Mouse (Mus musculus): Measurements from ENCODE around the gene Tns1. TPM values are rescaled to one million over a fixed set of nuclear protein-coding genes. Genes with fewer than 3 reads are reported as not detected.

The Tns1 gene
- polyA plus RNA-seq, 1 experiment from 2014 or later = 15.5 TPM

DNA sequence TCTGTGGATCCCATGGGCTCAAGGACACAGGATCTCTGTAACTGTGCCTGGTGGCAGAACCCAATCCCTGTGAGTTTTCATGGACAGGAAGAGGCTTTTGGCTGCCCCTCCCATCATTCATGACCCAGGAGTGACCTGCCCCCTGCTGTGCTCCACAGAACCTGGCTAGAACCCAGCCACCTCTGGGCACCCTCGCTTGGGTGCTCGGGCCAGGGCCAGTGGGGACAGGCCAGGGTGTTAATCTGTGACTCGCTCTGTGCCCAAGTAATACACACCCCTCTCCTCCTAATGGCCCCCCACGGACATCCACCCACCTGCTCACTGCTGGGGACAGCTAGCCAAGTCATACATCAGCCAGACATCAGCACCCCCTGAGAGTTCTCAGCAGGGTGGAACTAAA is 65.9 kb downstream of the Tns1 start:
- 79% methylated on average over 4 of the region's 4 CpGs for WGBS
- ATAC-seq (ENCODE audit: low FRiP score) (no peak), DNase-seq (ENCODE audit: low spot score) (no peak)
- no peak overlapping the region for H3K9ac ChIP-seq
- no peaks in the 10 kb centered on the region for H3K4me1 ChIP-seq (replicated peaks; ENCODE audit: control insufficient read depth, insufficient read depth, low read length)
- H3K4me3 ChIP-seq (replicated peaks; ENCODE audit: low read length) = no peak overlapping the region
- H3K9me3 ChIP-seq (ENCODE audit: control insufficient read depth, low read length) = no peaks in the 10 kb centered on the region
- no peaks in the 10 kb centered on the region for H3K36me3 ChIP-seq (replicated peaks; ENCODE audit: control insufficient read depth, insufficient read depth)
- H3K27me3 ChIP-seq (ENCODE audit: control insufficient read depth, insufficient read depth, low read length) = no peaks in the 10 kb centered on the region
- no peak overlapping the region for H3K4me2 ChIP-seq (replicated peaks)
- no peak overlapping the region for H3K27ac ChIP-seq

DNA sequence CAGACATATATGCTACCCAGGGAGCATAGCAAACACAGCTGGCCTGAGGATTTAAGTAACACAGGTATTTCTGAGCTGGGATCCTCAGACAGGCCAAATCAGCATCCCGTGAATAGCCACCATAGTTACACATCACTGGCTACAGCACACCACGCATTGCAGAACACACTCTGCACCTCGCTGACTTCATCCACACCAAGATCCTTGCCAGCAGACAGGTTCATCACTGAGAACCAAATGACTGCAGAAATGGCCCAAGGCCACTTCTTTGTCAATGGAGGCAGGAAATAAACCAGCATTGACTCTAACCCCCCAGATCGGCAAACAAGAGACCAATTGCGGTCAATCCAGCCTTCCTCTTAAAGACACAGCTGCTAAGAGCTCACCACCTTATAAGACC is 66.7 kb downstream of the Tns1 start:
- Histone ChIP-seq H3K4me2 (replicated peaks) (no peak overlapping the region), H3K4me3 (replicated peaks; ENCODE audit: low read length) (no peak overlapping the region), H3K9ac (no peak overlapping the region), H3K4me1 (replicated peaks; ENCODE audit: control insufficient read depth, insufficient read depth, low read length) (no peaks in the 10 kb centered on the region), H3K9me3 (ENCODE audit: control insufficient read depth, low read length) (no peaks in the 10 kb centered on the region), H3K36me3 (replicated peaks; ENCODE audit: control insufficient read depth, insufficient read depth) (no peaks in the 10 kb centered on the region), H3K27me3 (ENCODE audit: control insufficient read depth, insufficient read depth, low read length) (no peaks in the 10 kb centered on the region), H3K27ac (no peak overlapping the region)
- no peak for DNase-seq (ENCODE audit: low spot score)
- ATAC-seq (ENCODE audit: low FRiP score) = no peak
- WGBS = 82% methylated on average over 5 of the region's 5 CpGs

DNA sequence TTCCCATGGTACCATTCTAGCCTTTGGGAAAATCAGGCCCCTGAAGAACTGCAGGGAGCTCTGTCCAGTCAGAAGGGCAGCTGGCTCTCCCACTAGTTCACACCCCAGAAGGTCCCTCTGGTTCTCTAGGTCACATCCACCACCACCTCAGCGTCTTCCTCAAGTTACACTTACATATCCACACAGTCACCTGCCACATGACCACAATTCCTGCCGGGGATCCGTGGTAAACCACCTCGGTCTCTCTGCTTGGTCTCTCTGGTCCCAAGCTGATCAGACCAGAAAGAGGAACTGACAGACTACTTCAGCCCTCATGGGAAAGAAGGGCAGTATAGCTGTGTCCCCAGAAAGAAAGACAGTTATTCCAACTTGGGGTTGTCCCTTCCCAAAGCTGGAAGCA is 68.7 kb downstream of the Tns1 start:
- H3K9me3 ChIP-seq (ENCODE audit: control insufficient read depth, low read length) = no peaks in the 10 kb centered on the region
- 90% methylated on average over 4 of the region's 4 CpGs for WGBS
- no peak overlapping the region for H3K4me3 ChIP-seq (replicated peaks; ENCODE audit: low read length)
- no peak overlapping the region for H3K27ac ChIP-seq
- no peak overlapping the region for H3K4me2 ChIP-seq (replicated peaks)
- no peak overlapping the region for H3K9ac ChIP-seq
- no peaks in the 10 kb centered on the region for H3K4me1 ChIP-seq (replicated peaks; ENCODE audit: control insufficient read depth, insufficient read depth, low read length)
- no peaks in the 10 kb centered on the region for H3K36me3 ChIP-seq (replicated peaks; ENCODE audit: control insufficient read depth, insufficient read depth)
- ATAC-seq (ENCODE audit: low FRiP score) (no peak), DNase-seq (ENCODE audit: low spot score) (no peak)
- H3K27me3 ChIP-seq (ENCODE audit: control insufficient read depth, insufficient read depth, low read length) = no peaks in the 10 kb centered on the region

DNA sequence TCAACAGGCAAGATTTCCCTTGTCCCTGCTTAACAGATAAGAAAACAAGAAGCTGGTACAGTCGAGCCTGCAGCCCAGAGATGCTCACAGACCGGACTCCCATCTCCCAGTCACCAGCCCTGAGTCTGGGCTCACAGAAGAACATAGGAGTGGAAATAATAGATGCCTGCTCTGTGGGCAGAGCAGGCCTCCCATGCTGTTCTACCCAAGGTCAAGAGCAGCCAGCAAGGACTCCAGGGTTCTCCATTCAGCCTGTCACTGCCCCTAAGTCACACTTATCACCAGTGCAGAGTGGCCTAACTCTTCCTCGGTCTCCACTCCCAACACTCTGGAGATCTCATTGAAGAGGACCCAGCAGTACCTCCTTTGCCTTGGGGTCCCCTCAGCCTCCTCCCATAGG is 69.8 kb downstream of the Tns1 start:
- H3K9ac ChIP-seq = no peak overlapping the region
- no peaks in the 10 kb centered on the region for H3K27me3 ChIP-seq (ENCODE audit: control insufficient read depth, insufficient read depth, low read length)
- WGBS = 90% methylated on average over 3 of the region's 3 CpGs
- H3K4me3 ChIP-seq (replicated peaks; ENCODE audit: low read length) = no peak overlapping the region
- no peaks in the 10 kb centered on the region for H3K9me3 ChIP-seq (ENCODE audit: control insufficient read depth, low read length)
- H3K4me2 ChIP-seq (replicated peaks) = no peak overlapping the region
- ATAC-seq (ENCODE audit: low FRiP score) (no peak), DNase-seq (ENCODE audit: low spot score) (no peak)
- no peaks in the 10 kb centered on the region for H3K36me3 ChIP-seq (replicated peaks; ENCODE audit: control insufficient read depth, insufficient read depth)
- H3K4me1 ChIP-seq (replicated peaks; ENCODE audit: control insufficient read depth, insufficient read depth, low read length) = no peaks in the 10 kb centered on the region
- H3K27ac ChIP-seq = no peak overlapping the region

DNA sequence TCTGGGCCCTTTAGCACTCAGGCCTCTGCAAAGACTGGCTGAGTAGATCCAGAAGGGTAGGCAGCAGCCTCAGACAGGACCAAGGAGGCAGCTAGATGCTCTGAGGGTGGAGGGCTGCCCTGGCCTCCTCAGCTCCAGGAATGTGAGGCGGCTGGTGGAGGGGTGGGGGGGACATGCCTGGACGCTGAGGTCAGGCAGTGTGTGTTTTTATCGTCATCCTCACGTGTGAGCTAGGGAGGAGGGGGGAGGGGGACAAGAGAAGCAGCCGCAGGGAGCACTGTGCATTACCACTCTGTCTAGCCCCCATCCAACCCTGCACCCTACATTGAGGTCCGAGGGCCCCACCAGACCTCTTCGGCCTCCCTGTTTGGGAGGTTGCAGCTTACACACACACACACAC is 70.2 kb downstream of the Tns1 start:
- Histone ChIP-seq H3K4me2 (replicated peaks) (no peak overlapping the region), H3K4me1 (replicated peaks; ENCODE audit: control insufficient read depth, insufficient read depth, low read length) (no peaks in the 10 kb centered on the region), H3K27ac (no peak overlapping the region), H3K9ac (no peak overlapping the region), H3K4me3 (replicated peaks; ENCODE audit: low read length) (no peak overlapping the region), H3K9me3 (ENCODE audit: control insufficient read depth, low read length) (no peaks in the 10 kb centered on the region), H3K27me3 (ENCODE audit: control insufficient read depth, insufficient read depth, low read length) (no peaks in the 10 kb centered on the region), H3K36me3 (replicated peaks; ENCODE audit: control insufficient read depth, insufficient read depth) (no peaks in the 10 kb centered on the region)
- no peak for ATAC-seq (ENCODE audit: low FRiP score)
- no peak for DNase-seq (ENCODE audit: low spot score)
- WGBS = 38% methylated on average over 7 of the region's 7 CpGs

GRCm38 (mm10) chr1:74053068-74053467 is 71.2 kb downstream of the Tns1 start:
- DNase-seq (ENCODE audit: low spot score) (no peak), ATAC-seq (ENCODE audit: low FRiP score) (no peak)
- Histone ChIP-seq H3K4me2 (replicated peaks) (no peak overlapping the region), H3K27me3 (ENCODE audit: control insufficient read depth, insufficient read depth, low read length) (no peaks in the 10 kb centered on the region), H3K9ac (no peak overlapping the region), H3K36me3 (replicated peaks; ENCODE audit: control insufficient read depth, insufficient read depth) (no peaks in the 10 kb centered on the region), H3K27ac (no peak overlapping the region), H3K9me3 (ENCODE audit: control insufficient read depth, low read length) (no peaks in the 10 kb centered on the region), H3K4me3 (replicated peaks; ENCODE audit: low read length) (no peak overlapping the region), H3K4me1 (replicated peaks; ENCODE audit: control insufficient read depth, insufficient read depth, low read length) (no peaks in the 10 kb centered on the region)
- WGBS = 93% methylated on average over 2 of the region's 2 CpGs

DNA sequence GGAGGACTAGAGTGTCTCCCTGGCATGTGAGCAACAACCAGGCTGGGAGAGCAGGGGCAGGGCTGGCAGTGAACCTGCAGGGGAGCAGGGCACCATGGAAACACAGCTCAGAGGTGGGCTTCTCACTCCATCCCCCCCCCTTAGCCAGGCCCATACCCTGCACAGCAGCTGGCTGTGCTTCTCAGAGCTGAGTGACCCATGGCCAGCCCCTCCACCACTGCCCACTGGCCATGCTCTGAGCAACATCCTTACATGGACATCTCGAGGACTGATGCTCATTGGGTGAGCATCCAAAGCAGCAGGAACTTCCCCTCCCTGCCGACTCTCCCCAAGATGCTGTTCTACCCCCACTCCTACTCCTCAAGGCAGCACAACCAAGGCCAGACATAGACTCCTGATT is 72.9 kb downstream of the Tns1 start:
- no peaks in the 10 kb centered on the region for H3K36me3 ChIP-seq (replicated peaks; ENCODE audit: control insufficient read depth, insufficient read depth)
- no peaks in the 10 kb centered on the region for H3K4me1 ChIP-seq (replicated peaks; ENCODE audit: control insufficient read depth, insufficient read depth, low read length)
- H3K27ac ChIP-seq = no peak overlapping the region
- WGBS = 57% methylated on average over 2 of the region's 2 CpGs
- H3K9ac ChIP-seq = no peak overlapping the region
- ATAC-seq (ENCODE audit: low FRiP score) (no peak), DNase-seq (ENCODE audit: low spot score) (no peak)
- H3K4me2 ChIP-seq (replicated peaks) = no peak overlapping the region
- H3K9me3 ChIP-seq (ENCODE audit: control insufficient read depth, low read length) = no peaks in the 10 kb centered on the region
- no peaks in the 10 kb centered on the region for H3K27me3 ChIP-seq (ENCODE audit: control insufficient read depth, insufficient read depth, low read length)
- no peak overlapping the region for H3K4me3 ChIP-seq (replicated peaks; ENCODE audit: low read length)

GRCm38 (mm10) chr1:74049430-74049829 is 74.8 kb downstream of the Tns1 start:
- no peak for ATAC-seq (ENCODE audit: low FRiP score)
- H3K4me3 ChIP-seq (replicated peaks; ENCODE audit: low read length) = no peak overlapping the region
- H3K4me2 ChIP-seq (replicated peaks) = no peak overlapping the region
- WGBS = 88% methylated on average over 17 of the region's 17 CpGs
- no peaks in the 10 kb centered on the region for H3K36me3 ChIP-seq (replicated peaks; ENCODE audit: control insufficient read depth, insufficient read depth)
- no peaks in the 10 kb centered on the region for H3K9me3 ChIP-seq (ENCODE audit: control insufficient read depth, low read length)
- H3K27me3 ChIP-seq (ENCODE audit: control insufficient read depth, insufficient read depth, low read length) = no peaks in the 10 kb centered on the region
- no peak for DNase-seq (ENCODE audit: low spot score)
- no peaks in the 10 kb centered on the region for H3K4me1 ChIP-seq (replicated peaks; ENCODE audit: control insufficient read depth, insufficient read depth, low read length)
- no peak overlapping the region for H3K27ac ChIP-seq
- no peak overlapping the region for H3K9ac ChIP-seq

DNA sequence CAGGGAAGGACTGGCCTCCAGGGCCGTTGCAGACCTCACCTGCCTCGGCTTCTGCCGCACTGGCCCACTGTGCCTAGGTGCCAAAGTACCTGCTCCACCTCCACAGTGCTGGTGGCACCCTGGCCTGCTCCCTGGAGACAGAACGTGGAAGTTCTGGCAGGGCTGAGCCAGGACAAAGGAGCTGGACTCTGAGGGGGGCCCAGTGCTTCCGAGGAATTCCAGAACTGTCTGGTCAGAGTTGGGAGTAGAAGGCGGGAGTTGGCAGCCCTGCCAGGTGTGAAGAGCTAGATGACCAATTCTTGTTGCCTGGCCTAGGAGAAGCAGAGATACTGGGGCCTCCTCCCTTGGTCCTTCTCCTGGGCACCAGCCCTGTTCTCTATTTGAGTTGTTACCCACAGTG is 76.5 kb downstream of the Tns1 start:
- H3K4me1 ChIP-seq (replicated peaks; ENCODE audit: control insufficient read depth, insufficient read depth, low read length) = 0 out of 2 replicates have a peak, but pooled peaks cover 5% of the 10 kb centered on the region
- ATAC-seq (ENCODE audit: low FRiP score) = no peak
- 73% methylated on average over 6 of the region's 6 CpGs for WGBS
- no peak for DNase-seq (ENCODE audit: low spot score)
- H3K4me3 ChIP-seq (replicated peaks; ENCODE audit: low read length) = no peak overlapping the region
- H3K9ac ChIP-seq = no peak overlapping the region
- H3K36me3 ChIP-seq (replicated peaks; ENCODE audit: control insufficient read depth, insufficient read depth) = no peaks in the 10 kb centered on the region
- no peak overlapping the region for H3K4me2 ChIP-seq (replicated peaks)
- no peaks in the 10 kb centered on the region for H3K9me3 ChIP-seq (ENCODE audit: control insufficient read depth, low read length)
- no peaks in the 10 kb centered on the region for H3K27me3 ChIP-seq (ENCODE audit: control insufficient read depth, insufficient read depth, low read length)
- no peak overlapping the region for H3K27ac ChIP-seq

DNA sequence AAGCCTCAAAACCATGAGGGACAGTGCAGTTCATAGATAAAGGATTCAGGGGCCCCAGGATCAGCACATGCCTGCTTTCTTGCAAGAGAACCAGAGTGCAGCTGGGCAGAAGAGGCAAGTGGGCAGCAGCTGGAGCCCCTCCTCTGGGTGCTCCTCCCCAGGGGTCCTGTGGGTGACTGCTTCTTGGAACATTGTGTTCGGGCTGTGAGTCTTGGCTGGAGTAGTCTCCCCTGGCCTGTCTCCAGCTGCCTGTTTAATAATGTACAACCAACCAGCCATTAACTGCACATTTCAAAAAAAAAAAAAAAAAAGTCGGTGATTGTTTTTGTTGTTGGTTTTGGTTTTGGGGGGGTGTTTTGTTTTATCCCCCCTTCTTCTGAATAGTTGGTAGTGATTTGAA is 76.9 kb downstream of the Tns1 start:
- H3K4me2 ChIP-seq (replicated peaks) = no peak overlapping the region
- no peaks in the 10 kb centered on the region for H3K27me3 ChIP-seq (ENCODE audit: control insufficient read depth, insufficient read depth, low read length)
- H3K36me3 ChIP-seq (replicated peaks; ENCODE audit: control insufficient read depth, insufficient read depth) = no peaks in the 10 kb centered on the region
- no peak overlapping the region for H3K4me3 ChIP-seq (replicated peaks; ENCODE audit: low read length)
- 0 out of 2 replicates have a peak, but pooled peaks cover 8% of the 10 kb centered on the region for H3K4me1 ChIP-seq (replicated peaks; ENCODE audit: control insufficient read depth, insufficient read depth, low read length)
- no peak overlapping the region for H3K27ac ChIP-seq
- DNase-seq (ENCODE audit: low spot score) (no peak), ATAC-seq (ENCODE audit: low FRiP score) (no peak)
- no peak overlapping the region for H3K9ac ChIP-seq
- 70% methylated on average over 2 of the region's 2 CpGs for WGBS
- no peaks in the 10 kb centered on the region for H3K9me3 ChIP-seq (ENCODE audit: control insufficient read depth, low read length)
